Mouse (Mus musculus): Measurements from ENCODE around the gene Srebf2. TPM values are rescaled to one million over a fixed set of nuclear protein-coding genes. Genes with fewer than 3 reads are reported as not detected.
"Not testable (repeated sequence)": the region's sequence is repeated elsewhere in the genome, so short reads cannot be mapped to it uniquely, and the experiment has no call there.

Gene Srebf2
- polyA plus RNA-seq, 2 experiments: 29.3 to 30.8 TPM

- Histone ChIP-seq H3K27ac (no peak overlapping the region), H3K9me3 (ENCODE audit: control insufficient read depth, low read length) (no peaks in the 10 kb centered on the region), H3K9ac (replicated peaks) (no peak overlapping the region), H3K4me3 (ENCODE audit: insufficient read depth in 1 of 2, low read depth in 2 of 2, low read length in 2 of 2) (no peak overlapping the region), H3K27me3 (ENCODE audit: control insufficient read depth, insufficient read depth, low read length) (no peaks in the 10 kb centered on the region), H3K36me3 (replicated peaks; ENCODE audit: control insufficient read depth, insufficient read depth, low read depth) (peaks cover 3% of the 10 kb centered on the region; the same call in 1 of the 2 replicates), H3K4me2 (ENCODE audit: low read depth) (no peak overlapping the region), H3K4me1 (replicated peaks; ENCODE audit: control insufficient read depth in 2 of 2, insufficient read depth in 2 of 2, low read length in 1 of 2) (peaks cover 0 to 2% of the 10 kb centered on the region in 2 experiments; a peak in 2 of 4 replicates)
- WGBS (ENCODE audit: insufficient replicate concordance): 14% methylated on average over 5 of the region's 5 CpGs
- peak; percentile 55 to 66 (median 63) for DNase-seq (ENCODE audit: low read depth in 3 of 3, low spot score in 3 of 3)
- TF ChIP-seq CTCF (IDR thresholded peaks at IDR 0.05; ENCODE audit: low read depth) (peak; percentile 99), EP300 (IDR thresholded peaks at IDR 0.05; ENCODE audit: low read depth) (no peak)
- ATAC-seq (ENCODE audit: insufficient read depth): peak; percentile 70
Measured at GRCm38 (mm10) chr15:82236565-82236964, 89.6 kb downstream of the Srebf2 start.

- H3K36me3 ChIP-seq (replicated peaks; ENCODE audit: control insufficient read depth, insufficient read depth, low read depth): peaks cover 3% of the 10 kb centered on the region; the same call in 1 of the 2 replicates
Measured at GRCm38 (mm10) chr15:82243311-82243710, 96.3 kb downstream of the Srebf2 start.

GRCm38 (mm10) chr15:82243742-82244114 lies 96.7 kb downstream of the Srebf2 start:
- ATAC-seq (ENCODE audit: insufficient read depth): no peak
- Histone ChIP-seq H3K27me3 (ENCODE audit: control insufficient read depth, insufficient read depth, low read length) (no peaks in the 10 kb centered on the region), H3K4me2 (ENCODE audit: low read depth) (peak overlapping the region; percentile 73), H3K9ac (replicated peaks) (peak overlapping the region; percentile 67), H3K36me3 (replicated peaks; ENCODE audit: control insufficient read depth, insufficient read depth, low read depth) (peaks cover 3% of the 10 kb centered on the region; the same call in 1 of the 2 replicates), H3K9me3 (ENCODE audit: control insufficient read depth, low read length) (no peaks in the 10 kb centered on the region), H3K27ac (peak overlapping the region; percentile 43), H3K4me1 (replicated peaks; ENCODE audit: control insufficient read depth in 2 of 2, insufficient read depth in 2 of 2, low read length in 1 of 2) (peaks cover 5 to 10% of the 10 kb centered on the region in 2 experiments), H3K4me3 (ENCODE audit: insufficient read depth in 1 of 2, low read depth in 2 of 2, low read length in 2 of 2) (peak overlapping the region; percentile 72 to 83)
- TF ChIP-seq CTCF (IDR thresholded peaks at IDR 0.05; ENCODE audit: low read depth): no peak
- TF ChIP-seq EP300 (IDR thresholded peaks at IDR 0.05; ENCODE audit: low read depth): no peak
- WGBS (ENCODE audit: insufficient replicate concordance): 5% methylated on average over 12 of the region's 12 CpGs
- no peak for DNase-seq (ENCODE audit: low read depth in 3 of 3, low spot score in 3 of 3)

More at GRCm38 (mm10) chr15:82243311-82243710, 96.3 kb downstream of the Srebf2 start:
- DNase-seq (ENCODE audit: low read depth in 3 of 3, low spot score in 3 of 3) (no peak), ATAC-seq (ENCODE audit: insufficient read depth) (no peak)
- 66% methylated on average over 3 of the region's 3 CpGs for WGBS (ENCODE audit: insufficient replicate concordance)
- no peak for TF ChIP-seq CTCF (IDR thresholded peaks at IDR 0.05; ENCODE audit: low read depth)
- TF ChIP-seq EP300 (IDR thresholded peaks at IDR 0.05; ENCODE audit: low read depth): no peak
- Histone ChIP-seq H3K9me3 (ENCODE audit: control insufficient read depth, low read length) (no peaks in the 10 kb centered on the region), H3K4me2 (ENCODE audit: low read depth) (peak overlapping the region; percentile 73), H3K27me3 (ENCODE audit: control insufficient read depth, insufficient read depth, low read length) (no peaks in the 10 kb centered on the region), H3K27ac (peak overlapping the region; percentile 43), H3K4me1 (replicated peaks; ENCODE audit: control insufficient read depth in 2 of 2, insufficient read depth in 2 of 2, low read length in 1 of 2) (peaks cover 5 to 10% of the 10 kb centered on the region in 2 experiments), H3K9ac (replicated peaks) (peak overlapping the region; percentile 67), H3K4me3 (ENCODE audit: insufficient read depth in 1 of 2, low read depth in 2 of 2, low read length in 2 of 2) (peak overlapping the region; percentile 72 to 83)

GRCm38 (mm10) chr15:82244115-82244804 lies 97.3 kb downstream of the Srebf2 start, which contains the start of gene Cenpm:
Gene Cenpm (minus strand): TSS chr15:82244748.
- peaks cover 5 to 10% of the 10 kb centered on the region in 2 experiments for H3K4me1 ChIP-seq (replicated peaks; ENCODE audit: control insufficient read depth in 2 of 2, insufficient read depth in 2 of 2, low read length in 1 of 2)
- WGBS (ENCODE audit: insufficient replicate concordance): under 1% methylated on average over 65 of the region's 65 CpGs

GRCm38 (mm10) chr15:82244805-82245161 lies 97.8 kb downstream of the Srebf2 start:
- H3K27me3 ChIP-seq (ENCODE audit: control insufficient read depth, insufficient read depth, low read length); H3K4me1 ChIP-seq (replicated peaks; ENCODE audit: control insufficient read depth in 2 of 2, insufficient read depth in 2 of 2, low read length in 1 of 2); DNase-seq (ENCODE audit: low read depth in 3 of 3, low spot score in 3 of 3); H3K9me3 ChIP-seq (ENCODE audit: control insufficient read depth, low read length); H3K36me3 ChIP-seq (replicated peaks; ENCODE audit: control insufficient read depth, insufficient read depth, low read depth); ATAC-seq (ENCODE audit: insufficient read depth): not testable (repeated sequence)
- peak overlapping the region; percentile 30 for H3K27ac ChIP-seq
- H3K9ac ChIP-seq (replicated peaks): peak overlapping the region; percentile 67
- peak overlapping the region; percentile 72 to 83 for H3K4me3 ChIP-seq (ENCODE audit: insufficient read depth in 1 of 2, low read depth in 2 of 2, low read length in 2 of 2)
- peak overlapping the region; percentile 73 for H3K4me2 ChIP-seq (ENCODE audit: low read depth)
- TF ChIP-seq EP300 (IDR thresholded peaks at IDR 0.05; ENCODE audit: low read depth): 0 out of 2 replicates have a peak, but pooled peaks have one; percentile 4
- WGBS (ENCODE audit: insufficient replicate concordance): 22% methylated on average over 9 of the region's 9 CpGs

More at GRCm38 (mm10) chr15:82244115-82244804, 97.3 kb downstream of the Srebf2 start, which contains the start of gene Cenpm:
- peak; percentile 4; the same call in 1 of the 2 replicates for TF ChIP-seq CTCF (IDR thresholded peaks at IDR 0.05; ENCODE audit: low read depth)
- no peak for TF ChIP-seq EP300 (IDR thresholded peaks at IDR 0.05; ENCODE audit: low read depth)
- Histone ChIP-seq H3K9me3 (ENCODE audit: control insufficient read depth, low read length) (no peaks in the 10 kb centered on the region), H3K4me2 (ENCODE audit: low read depth) (peak within 1 kb of the TSS; percentile 73), H3K4me3 (ENCODE audit: insufficient read depth in 1 of 2, low read depth in 2 of 2, low read length in 2 of 2) (peak within 1 kb of the TSS; percentile 72 to 83), H3K36me3 (replicated peaks; ENCODE audit: control insufficient read depth, insufficient read depth, low read depth) (0 out of 2 replicates have a peak, but pooled peaks cover 3% of the 10 kb centered on the region), H3K9ac (replicated peaks) (peak within 1 kb of the TSS; percentile 67), H3K27ac (peak within 1 kb of the TSS; percentile 43), H3K27me3 (ENCODE audit: control insufficient read depth, insufficient read depth, low read length) (no peaks in the 10 kb centered on the region)
- ATAC-seq (ENCODE audit: insufficient read depth) (peak; percentile 97), DNase-seq (ENCODE audit: low read depth in 3 of 3, low spot score in 3 of 3) (peak; percentile 81 to 86 (median 85))
